Mouse (Mus musculus) yolk sac, embryonic 10.5 days (tissue): Measurements from ENCODE around the gene Adamts20.
"Not testable (repeated sequence)": the region's sequence is repeated elsewhere in the genome, so short reads cannot be mapped to it uniquely, and the experiment has no call there.

Source experiments
- DNase-seq: peaks from one replicate; pipeline ENCODE4 v3.0.0-alpha.2; 2017; ENCODE audit warnings: low spot score

Adamts20 gene

DNA sequence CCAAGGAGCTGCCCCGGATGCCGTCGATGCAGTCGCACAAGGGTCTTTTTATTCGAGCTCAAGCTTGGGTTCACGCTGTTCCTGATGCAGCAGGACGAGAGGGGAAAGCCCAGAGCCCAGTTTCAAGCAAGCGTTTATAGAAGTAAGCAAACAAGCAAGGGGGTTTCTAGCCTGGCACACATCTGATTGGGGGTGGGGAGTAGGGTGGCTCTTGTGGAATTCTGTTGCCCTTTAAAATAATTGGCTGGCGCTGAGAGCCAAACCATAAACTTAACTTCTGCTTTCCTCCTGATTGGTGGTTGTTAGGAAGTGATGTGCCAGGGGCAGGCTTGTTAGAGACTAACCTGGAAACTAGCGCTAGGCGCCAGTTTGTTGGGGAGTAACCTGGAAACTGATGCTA, at the start of gene Adamts20:
Gene Adamts20, minus strand, starts transcription at position 101 of the 400 bp plus-strand sequence.
- DNase-seq = no peak

GRCm38 (mm10) chr15:94503451-94504215, 38.4 kb upstream of the Adamts20 start:
- no peak for DNase-seq

DNA sequence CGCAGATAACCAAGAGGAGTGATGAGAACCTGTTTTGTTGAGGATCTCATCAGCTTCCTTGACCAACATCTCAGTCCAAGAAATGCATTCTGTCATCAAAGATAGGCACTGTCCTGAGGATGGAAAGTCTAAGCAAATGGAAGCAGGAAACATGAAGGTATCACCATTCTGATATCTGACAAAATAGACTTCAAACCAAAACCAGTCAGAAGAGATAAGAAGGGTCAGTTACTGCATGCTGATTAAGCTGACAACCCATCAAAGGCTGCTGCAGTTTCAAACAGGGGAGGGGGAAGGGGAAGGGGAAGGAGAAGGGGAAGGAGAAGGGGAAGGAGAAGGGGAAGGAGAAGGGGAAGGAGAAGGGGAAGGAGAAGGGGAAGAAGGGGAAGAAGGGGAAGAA, 34.0 kb upstream of the Adamts20 start:
- DNase-seq = no peak

- no peak for DNase-seq
These were observed 30.7 kb upstream of the Adamts20 start for GRCm38 (mm10) chr15:94495936-94496335.

DNA sequence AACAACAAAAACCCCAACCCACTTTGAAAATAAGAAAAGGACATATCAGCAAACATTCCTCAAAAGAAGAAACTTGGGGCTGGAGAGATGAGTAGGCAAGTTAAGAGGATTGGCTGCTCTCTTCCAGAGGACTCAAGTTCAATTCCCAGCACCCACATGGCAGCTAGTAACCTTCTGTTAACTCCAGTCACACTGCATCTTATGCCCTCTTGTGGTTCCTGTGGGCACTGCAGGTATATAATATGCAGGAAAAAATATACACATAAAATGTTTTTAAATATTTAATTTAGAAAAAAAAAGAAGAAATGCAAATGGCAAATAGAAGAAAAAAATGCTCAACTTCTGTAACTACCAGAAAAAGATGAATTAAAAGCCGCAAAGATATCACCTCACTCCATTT, 29.2 kb upstream of the Adamts20 start:
- no peak for DNase-seq

DNA sequence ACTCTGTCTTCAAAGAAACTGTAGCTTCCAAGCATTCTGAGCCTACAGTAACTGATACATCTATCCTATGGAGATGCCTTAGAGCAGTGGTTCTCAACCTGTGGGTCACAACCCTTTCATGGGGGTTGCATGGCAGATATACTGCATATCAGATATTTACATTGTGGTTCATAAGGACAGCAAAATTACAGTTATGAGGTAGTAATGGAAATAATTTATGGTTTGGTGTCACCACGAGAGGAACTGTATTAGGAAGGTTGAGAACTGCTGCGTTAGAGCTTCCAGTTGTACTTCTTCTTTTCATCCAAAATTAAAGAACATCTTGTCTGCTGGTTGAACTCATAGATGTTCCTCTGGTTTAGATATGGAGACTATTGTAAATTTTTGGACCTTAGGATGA, 24.2 kb upstream of the Adamts20 start:
- no peak for DNase-seq

- DNase-seq = not testable (repeated sequence)
These were observed 22.8 kb upstream of the Adamts20 start for GRCm38 (mm10) chr15:94488028-94488427.

DNA sequence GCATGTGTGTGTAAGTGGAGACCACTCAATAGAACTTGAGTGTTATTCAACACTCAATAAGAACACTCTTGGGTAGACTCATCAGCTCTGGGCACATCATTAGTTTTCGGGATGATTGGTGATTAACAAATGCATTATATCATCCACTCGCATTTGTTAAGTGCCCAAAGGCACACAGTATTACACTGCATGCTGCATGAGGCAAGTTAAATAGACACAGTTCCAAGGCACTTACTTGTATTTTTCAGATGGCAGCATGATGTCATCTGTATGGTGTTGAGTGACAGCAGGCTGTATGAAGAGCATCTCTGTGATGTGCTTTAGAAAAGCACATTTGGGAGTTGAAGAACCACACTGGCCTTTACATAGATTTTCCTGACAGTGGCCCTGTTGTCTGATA, 17.3 kb upstream of the Adamts20 start:
- no peak for DNase-seq

GRCm38 (mm10) chr15:94480792-94481191, 15.6 kb upstream of the Adamts20 start:
- DNase-seq = no peak

GRCm38 (mm10) chr15:94480248-94480647, 15.0 kb upstream of the Adamts20 start:
- no peak for DNase-seq

GRCm38 (mm10) chr15:94479513-94480136, 14.4 kb upstream of the Adamts20 start:
- no peak for DNase-seq

GRCm38 (mm10) chr15:94478706-94479105, 13.5 kb upstream of the Adamts20 start:
- DNase-seq = no peak

- DNase-seq = no peak
These were observed 12.1 kb upstream of the Adamts20 start for GRCm38 (mm10) chr15:94477287-94477686.

- no peak for DNase-seq
These were observed 10.8 kb upstream of the Adamts20 start for GRCm38 (mm10) chr15:94475975-94476374.

DNA sequence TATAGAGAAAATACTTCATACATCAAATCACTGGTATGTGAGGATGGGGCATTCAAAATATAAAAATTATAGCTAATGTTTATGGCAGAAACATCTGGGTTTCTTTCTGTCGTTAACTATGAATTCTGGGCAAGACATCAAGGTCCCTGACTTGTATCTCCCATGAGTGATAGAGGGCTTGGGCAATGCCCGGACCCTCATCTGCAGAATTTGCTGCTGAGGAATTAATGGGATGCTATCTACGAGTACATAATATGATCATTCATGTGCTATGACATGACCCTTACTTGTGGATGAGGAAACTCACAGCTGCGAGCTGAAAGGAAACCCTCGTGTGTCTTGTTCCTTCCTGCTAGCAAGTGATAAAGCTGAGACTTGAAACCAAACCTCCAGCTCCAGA, 5.1 kb upstream of the Adamts20 start:
- no peak for DNase-seq

- no peak for DNase-seq
These were observed 337 bp downstream of the Adamts20 start for GRCm38 (mm10) chr15:94464881-94465280.

DNA sequence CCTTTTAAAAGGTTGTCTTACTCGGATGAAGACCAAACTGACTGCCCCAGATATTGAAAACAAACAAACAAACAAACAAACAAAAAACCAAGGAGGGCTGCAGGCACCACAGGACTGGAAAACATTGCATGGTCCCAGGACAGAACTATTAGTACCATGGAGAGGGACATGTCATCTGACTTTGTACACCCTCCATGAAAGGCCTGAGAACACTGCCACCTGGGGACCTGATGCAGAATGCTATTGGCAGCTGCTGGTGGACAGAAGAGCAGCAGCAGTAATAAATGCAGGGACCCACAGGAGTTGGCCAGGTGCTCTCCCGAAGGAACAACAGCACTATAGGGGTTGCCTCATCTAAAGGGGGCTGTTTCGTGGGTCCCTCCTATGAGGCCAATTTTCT, 2.0 kb downstream of the Adamts20 start:
- DNase-seq = no peak

- no peak for DNase-seq
These were observed 3.0 kb downstream of the Adamts20 start for GRCm38 (mm10) chr15:94462206-94462605.

- DNase-seq = no peak
These were observed 4.1 kb downstream of the Adamts20 start for GRCm38 (mm10) chr15:94461166-94461565.

GRCm38 (mm10) chr15:94457636-94458390, 7.4 kb downstream of the Adamts20 start:
- no peak for DNase-seq

GRCm38 (mm10) chr15:94452848-94453247, 12.4 kb downstream of the Adamts20 start:
- DNase-seq = no peak

DNA sequence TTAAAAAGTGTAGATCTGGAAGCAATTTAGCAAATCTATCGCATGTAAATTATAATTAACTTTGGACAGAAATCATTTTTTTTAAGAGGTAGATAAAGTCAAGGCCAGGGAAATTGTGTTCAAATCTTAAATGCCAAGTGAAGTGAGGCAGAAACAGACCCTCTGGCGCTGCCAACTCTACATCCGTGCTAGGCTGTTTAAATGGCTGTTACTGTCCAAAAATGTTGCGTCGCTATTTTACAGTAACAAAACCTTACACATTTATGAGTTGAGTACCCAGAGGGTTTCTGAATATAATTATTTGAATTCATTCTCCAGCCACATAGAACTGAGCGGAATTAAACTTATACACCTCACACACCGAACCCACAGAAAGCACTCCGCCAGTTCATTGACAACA, 13.6 kb downstream of the Adamts20 start:
- no peak for DNase-seq
